In genomic region chr12:45061336-45061735, GRCm38 (mm10) we compare ENCODE assay signal across 19 mouse cellular contexts. TPM values are rescaled to one million over a fixed set of nuclear protein-coding genes. Genes with fewer than 3 reads are reported as not detected.
DNase-seq lines count a peak whose midpoint lies in the region; ATAC-seq and TF ChIP-seq lines count a peak whose summit lies in the region.
"Had no signal": no experiment of that assay in that cellular context is flagged by ENCODE, and none has a peak within 500 bp of the region (broad histone marks: within the 10 kb centered on the region; RNA-seq: fewer than 3 reads in every experiment).

No protein-coding gene starts in this region.

- 10% methylated on average over 5 of the region's 5 CpGs for whole genome bisulfite sequencing in heart, embryonic 12.5 days
- WGBS in liver, embryonic 14.5 days (ENCODE audit: insufficient replicate concordance) = 49% methylated on average over 5 of the region's 5 CpGs
- WGBS in liver, embryonic 12.5 days (ENCODE audit: insufficient replicate concordance) = 38% methylated on average over 5 of the region's 5 CpGs
- 48% methylated on average over 5 of the region's 5 CpGs for WGBS in stomach, embryonic 15.5 days

- no peak for DNase-seq in heart, postnatal 10 days
- DNase-seq in liver, embryonic 14.5 days (ENCODE audit: low read depth in 3 of 3, low spot score in 3 of 3) = no peak
- no peak for DNase-seq in testis, postnatal 10 days (ENCODE audit: low spot score)
- DNase-seq: adrenal gland, postnatal 10 days; cerebellum, adult 18-20 months; cerebellum, adult 9-11 months; cerebellum, postnatal 36 days; forebrain, postnatal 0 days; gastrocnemius, postnatal 14 days; heart, adult 2 months had no signal

- intact Hi-C loops in heart, postnatal 10 days (cut with DNase I) = no loop called here

- TF ChIP-seq CTCF in liver, embryonic 14.5 days (IDR thresholded peaks at IDR 0.05; ENCODE audit: low read depth) = no peak

- H3K4me1 ChIP-seq in heart, embryonic 12.5 days (replicated peaks) = peaks cover 32% of the 10 kb centered on the region
- no peaks in the 10 kb centered on the region; a peak in 1 of 4 replicates for H3K4me1 ChIP-seq in liver, embryonic 14.5 days (replicated peaks; ENCODE audit: control insufficient read depth in 2 of 2, insufficient read depth in 2 of 2, low read length in 1 of 2)
- peaks cover 4% of the 10 kb centered on the region; the same call in 1 of the 2 replicates for H3K4me1 ChIP-seq in liver, embryonic 12.5 days
- H3K4me1 ChIP-seq in stomach, embryonic 15.5 days = 0 out of 2 replicates have a peak, but pooled peaks cover 4% of the 10 kb centered on the region
- H3K4me1 ChIP-seq: embryonic facial prominence, embryonic 13.5 days; forebrain, embryonic 13.5 days; hindbrain, embryonic 13.5 days had no signal

- H3K36me3 ChIP-seq in heart, embryonic 12.5 days = no peaks in the 10 kb centered on the region
- H3K36me3 ChIP-seq in liver, embryonic 14.5 days (replicated peaks; ENCODE audit: control insufficient read depth, insufficient read depth, low read depth) = no peaks in the 10 kb centered on the region
- H3K36me3 ChIP-seq in liver, embryonic 12.5 days = no peaks in the 10 kb centered on the region
- H3K36me3 ChIP-seq in stomach, embryonic 15.5 days = no peaks in the 10 kb centered on the region
- H3K36me3 ChIP-seq: embryonic facial prominence, embryonic 13.5 days; hindbrain, embryonic 13.5 days had no signal

- no peak overlapping the region for H3K9ac ChIP-seq in heart, embryonic 12.5 days
- H3K9ac ChIP-seq in liver, embryonic 14.5 days (replicated peaks) = no peak overlapping the region
- no peak overlapping the region for H3K9ac ChIP-seq in liver, embryonic 12.5 days
- no peak overlapping the region for H3K9ac ChIP-seq in stomach, embryonic 15.5 days
- H3K9ac ChIP-seq: embryonic facial prominence, embryonic 13.5 days; forebrain, embryonic 13.5 days; forebrain, postnatal 0 days; hindbrain, embryonic 13.5 days had no signal

- H3K27me3 ChIP-seq in heart, embryonic 12.5 days (replicated peaks) = no peaks in the 10 kb centered on the region
- H3K27me3 ChIP-seq in liver, embryonic 14.5 days (ENCODE audit: control insufficient read depth, insufficient read depth, low read length) = no peaks in the 10 kb centered on the region
- no peaks in the 10 kb centered on the region for H3K27me3 ChIP-seq in liver, embryonic 12.5 days (replicated peaks)
- H3K27me3 ChIP-seq in stomach, embryonic 15.5 days (replicated peaks) = no peaks in the 10 kb centered on the region
- H3K27me3 ChIP-seq: embryonic facial prominence, embryonic 13.5 days; forebrain, embryonic 13.5 days; hindbrain, embryonic 13.5 days had no signal

- H3K4me2 ChIP-seq in heart, embryonic 12.5 days = 0 out of 2 replicates have a peak overlapping the region, but pooled peaks have one; percentile 11
- peak overlapping the region; percentile 6; the same call in 1 of the 2 replicates for H3K4me2 ChIP-seq in liver, embryonic 14.5 days (ENCODE audit: low read depth)
- no peak overlapping the region for H3K4me2 ChIP-seq in liver, embryonic 12.5 days
- H3K4me2 ChIP-seq in stomach, embryonic 15.5 days = no peak overlapping the region
- H3K4me2 ChIP-seq: embryonic facial prominence, embryonic 13.5 days; forebrain, embryonic 13.5 days; hindbrain, embryonic 13.5 days had no signal

- no peak overlapping the region for H3K4me3 ChIP-seq in heart, embryonic 12.5 days
- no peak overlapping the region for H3K4me3 ChIP-seq in liver, embryonic 14.5 days (ENCODE audit: insufficient read depth in 1 of 2, low read depth in 2 of 2, low read length in 2 of 2)
- H3K4me3 ChIP-seq in liver, embryonic 12.5 days = no peak overlapping the region
- H3K4me3 ChIP-seq in stomach, embryonic 15.5 days (replicated peaks) = no peak overlapping the region
- H3K4me3 ChIP-seq: embryonic facial prominence, embryonic 13.5 days; forebrain, embryonic 13.5 days; heart, adult 2 months; hindbrain, embryonic 13.5 days had no signal

- H3K27ac ChIP-seq in heart, embryonic 12.5 days (ENCODE audit: poor library complexity, severe bottlenecking) = no peak overlapping the region
- H3K27ac ChIP-seq in liver, embryonic 14.5 days = no peak overlapping the region
- H3K27ac ChIP-seq in liver, embryonic 12.5 days = no peak overlapping the region
- H3K27ac ChIP-seq in stomach, embryonic 15.5 days = 0 out of 2 replicates have a peak overlapping the region, but pooled peaks have one; percentile 9
- H3K27ac ChIP-seq: embryonic facial prominence, embryonic 13.5 days; forebrain, embryonic 13.5 days; heart, adult 2 months; hindbrain, embryonic 13.5 days; hindbrain, postnatal 0 days had no signal

- ATAC-seq in heart, embryonic 12.5 days (ENCODE audit: insufficient number of reproducible peaks, low FRiP score) = no peak
- no peak for ATAC-seq in liver, embryonic 14.5 days (ENCODE audit: insufficient read depth)
- ATAC-seq in liver, embryonic 12.5 days = no peak
- no peak for ATAC-seq in stomach, embryonic 15.5 days (ENCODE audit: insufficient read depth, low FRiP score, low read depth)
- ATAC-seq in monocyte, adult 5-6 weeks (replicated peaks; ENCODE audit: insufficient number of reproducible peaks, low FRiP score, low TSS enrichment, poor library complexity, severe bottlenecking) = no peak
- ATAC-seq: forebrain, embryonic 13.5 days; forebrain, postnatal 0 days; hindbrain, postnatal 0 days had no signal

- no peaks in the 10 kb centered on the region for H3K9me3 ChIP-seq in heart, embryonic 12.5 days (replicated peaks)
- no peaks in the 10 kb centered on the region for H3K9me3 ChIP-seq in liver, embryonic 14.5 days (ENCODE audit: control insufficient read depth, low read length)
- no peaks in the 10 kb centered on the region for H3K9me3 ChIP-seq in liver, embryonic 12.5 days (replicated peaks)
- H3K9me3 ChIP-seq in stomach, embryonic 15.5 days = no peaks in the 10 kb centered on the region
- H3K9me3 ChIP-seq: embryonic facial prominence, embryonic 13.5 days; forebrain, embryonic 13.5 days; hindbrain, embryonic 13.5 days had no signal

- TF ChIP-seq EP300 in liver, embryonic 14.5 days (IDR thresholded peaks at IDR 0.05; ENCODE audit: low read depth) = no peak

RNA-seq across cellular contexts. Expression of gene Stxbp6, which starts 13.2 kb away (rescaled TPM):
- 11.6 and 14.4 TPM in 2 replicates for polyA plus RNA-seq in heart, embryonic 12.5 days (2016; fragmentation: Nextera tagmentation; extraction: Ambion mirVana)
- 10 to 100 TPM in 1 of 2 experiments, 1 to 10 TPM in 1; 9.6 to 12.9 TPM for total RNA-seq in heart, postnatal 10 days (2021)
- 1.9 and 3.0 TPM in 2 replicates for polyA plus RNA-seq in liver, embryonic 14.5 days (2012; rRNA removed)
- polyA plus RNA-seq in liver, embryonic 14.5 days (2014; fragmentation: Nextera tagmentation; extraction: Ambion mirVana) = 2.6 and 3.6 TPM in 2 replicates
- 5.5 and 6.7 TPM in 2 replicates for polyA plus RNA-seq in liver, embryonic 12.5 days (2016; fragmentation: Nextera tagmentation; extraction: Ambion mirVana)
- 19.2 and 29.1 TPM in 2 replicates for polyA plus RNA-seq in stomach, embryonic 15.5 days (2015; fragmentation: Nextera tagmentation; extraction: Ambion mirVana)
- 2.1 to 9.1 TPM (median 3.5 TPM) in 3 replicates for total RNA-seq in monocyte, adult 5-6 weeks (2017)
- total RNA-seq: MEL had no signal

Comparison
In these comparisons a context has a peak if more than half of its experiments do, and no peak if none do; other contexts are left out.
1. H3K4me2 ChIP-seq: peak in heart, embryonic 12.5 days (single experiment) and liver, embryonic 14.5 days (single experiment); none in liver, embryonic 12.5 days (single experiment) and stomach, embryonic 15.5 days (single experiment).